Mouse (Mus musculus): Measurements from ENCODE around the gene Erbin. TPM values are rescaled to one million over a fixed set of nuclear protein-coding genes. Genes with fewer than 3 reads are reported as not detected.

Gene Erbin
- polyA plus RNA-seq, 1 experiment from 2014 or later: 7.7 TPM

GRCm38 (mm10) chr13:103817935-103818334 is 102.4 kb downstream of the Erbin start:
- TF ChIP-seq CTCF (IDR thresholded peaks at IDR 0.05; ENCODE audit: low read depth) (no peak), EP300 (IDR thresholded peaks at IDR 0.05; ENCODE audit: low read depth) (no peak)
- Histone ChIP-seq H3K9me3 (ENCODE audit: low read length) (no peaks in the 10 kb centered on the region), H3K9ac (replicated peaks) (no peak overlapping the region), H3K4me3 (ENCODE audit: low read depth, low read length) (no peak overlapping the region), H3K4me1 (ENCODE audit: insufficient read depth) (no peaks in the 10 kb centered on the region), H3K4me2 (ENCODE audit: low read depth, low read length) (no peak overlapping the region), H3K36me3 (replicated peaks; ENCODE audit: insufficient read depth, low read length) (peaks cover 19% of the 10 kb centered on the region), H3K27me3 (ENCODE audit: insufficient read depth, low read length) (no peaks in the 10 kb centered on the region), H3K27ac (ENCODE audit: low read depth) (no peak overlapping the region)
- ATAC-seq (no peak), DNase-seq (no peak)
- whole genome bisulfite sequencing (ENCODE audit: insufficient replicate concordance): 90% methylated on average over 3 of the region's 3 CpGs

- WGBS (ENCODE audit: insufficient replicate concordance): 50% methylated on average over 5 of the region's 5 CpGs
- H3K36me3 ChIP-seq (replicated peaks; ENCODE audit: insufficient read depth, low read length): peaks cover under 1% of the 10 kb centered on the region; the same call in 1 of the 2 replicates
- H3K4me2 ChIP-seq (ENCODE audit: low read depth, low read length): no peak overlapping the region
- DNase-seq (no peak), ATAC-seq (no peak)
- TF ChIP-seq CTCF (IDR thresholded peaks at IDR 0.05; ENCODE audit: low read depth): no peak
- no peaks in the 10 kb centered on the region for H3K27me3 ChIP-seq (ENCODE audit: insufficient read depth, low read length)
- no peak overlapping the region for H3K9ac ChIP-seq (replicated peaks)
- no peak overlapping the region for H3K27ac ChIP-seq (ENCODE audit: low read depth)
- H3K9me3 ChIP-seq (ENCODE audit: low read length): no peaks in the 10 kb centered on the region
- no peaks in the 10 kb centered on the region for H3K4me1 ChIP-seq (ENCODE audit: insufficient read depth)
- no peak overlapping the region for H3K4me3 ChIP-seq (ENCODE audit: low read depth, low read length)
Measured at GRCm38 (mm10) chr13:103807464-103807863, 112.8 kb downstream of the Erbin start.

GRCm38 (mm10) chr13:103806210-103806851 is 114.0 kb downstream of the Erbin start:
- no peak for DNase-seq
- H3K9me3 ChIP-seq (ENCODE audit: low read length): no peaks in the 10 kb centered on the region
- no peak overlapping the region for H3K27ac ChIP-seq (ENCODE audit: low read depth)
- 73% methylated on average over 6 of the region's 6 CpGs for WGBS (ENCODE audit: insufficient replicate concordance)
- H3K9ac ChIP-seq (replicated peaks): no peak overlapping the region
- no peaks in the 10 kb centered on the region for H3K4me1 ChIP-seq (ENCODE audit: insufficient read depth)
- no peak for ATAC-seq
- no peaks in the 10 kb centered on the region for H3K27me3 ChIP-seq (ENCODE audit: insufficient read depth, low read length)
- TF ChIP-seq EP300 (IDR thresholded peaks at IDR 0.05; ENCODE audit: low read depth): no peak
- TF ChIP-seq CTCF (IDR thresholded peaks at IDR 0.05; ENCODE audit: low read depth): no peak
- no peaks in the 10 kb centered on the region for H3K36me3 ChIP-seq (replicated peaks; ENCODE audit: insufficient read depth, low read length)
- H3K4me2 ChIP-seq (ENCODE audit: low read depth, low read length): no peak overlapping the region
- no peak overlapping the region for H3K4me3 ChIP-seq (ENCODE audit: low read depth, low read length)

- H3K9ac ChIP-seq (replicated peaks): no peak overlapping the region
- no peak overlapping the region for H3K4me2 ChIP-seq (ENCODE audit: low read depth, low read length)
- DNase-seq: no peak
- H3K27me3 ChIP-seq (ENCODE audit: insufficient read depth, low read length): no peaks in the 10 kb centered on the region
- H3K9me3 ChIP-seq (ENCODE audit: low read length): no peaks in the 10 kb centered on the region
- no peak for TF ChIP-seq CTCF (IDR thresholded peaks at IDR 0.05; ENCODE audit: low read depth)
- no peak for TF ChIP-seq EP300 (IDR thresholded peaks at IDR 0.05; ENCODE audit: low read depth)
- no peak overlapping the region for H3K27ac ChIP-seq (ENCODE audit: low read depth)
- H3K4me3 ChIP-seq (ENCODE audit: low read depth, low read length): no peak overlapping the region
- no peaks in the 10 kb centered on the region for H3K4me1 ChIP-seq (ENCODE audit: insufficient read depth)
- WGBS (ENCODE audit: insufficient replicate concordance): 69% methylated on average over 5 of the region's 5 CpGs
- ATAC-seq: no peak
- H3K36me3 ChIP-seq (replicated peaks; ENCODE audit: insufficient read depth, low read length): no peaks in the 10 kb centered on the region
Measured at GRCm38 (mm10) chr13:103803721-103804120, 116.6 kb downstream of the Erbin start.

- no peak for TF ChIP-seq EP300 (IDR thresholded peaks at IDR 0.05; ENCODE audit: low read depth)
- 0 out of 2 replicates have a peak, but pooled peaks have one; percentile 7 for TF ChIP-seq CTCF (IDR thresholded peaks at IDR 0.05; ENCODE audit: low read depth)
- no peaks in the 10 kb centered on the region for H3K27me3 ChIP-seq (ENCODE audit: insufficient read depth, low read length)
- no peak for DNase-seq
- no peak overlapping the region for H3K27ac ChIP-seq (ENCODE audit: low read depth)
- no peak overlapping the region for H3K4me3 ChIP-seq (ENCODE audit: low read depth, low read length)
- H3K4me1 ChIP-seq (ENCODE audit: insufficient read depth): no peaks in the 10 kb centered on the region
- H3K4me2 ChIP-seq (ENCODE audit: low read depth, low read length): no peak overlapping the region
- H3K36me3 ChIP-seq (replicated peaks; ENCODE audit: insufficient read depth, low read length): no peaks in the 10 kb centered on the region
- H3K9me3 ChIP-seq (ENCODE audit: low read length): no peaks in the 10 kb centered on the region
- ATAC-seq: no peak
- no peak overlapping the region for H3K9ac ChIP-seq (replicated peaks)
- WGBS (ENCODE audit: insufficient replicate concordance): 80% methylated on average over 1 of the region's 1 CpGs
Measured at GRCm38 (mm10) chr13:103801021-103801420, 119.3 kb downstream of the Erbin start.

- Histone ChIP-seq H3K27me3 (ENCODE audit: insufficient read depth, low read length) (no peaks in the 10 kb centered on the region), H3K36me3 (replicated peaks; ENCODE audit: insufficient read depth, low read length) (no peaks in the 10 kb centered on the region), H3K9me3 (ENCODE audit: low read length) (no peaks in the 10 kb centered on the region), H3K27ac (ENCODE audit: low read depth) (no peak overlapping the region), H3K4me1 (ENCODE audit: insufficient read depth) (no peaks in the 10 kb centered on the region), H3K4me3 (ENCODE audit: low read depth, low read length) (no peak overlapping the region), H3K9ac (replicated peaks) (no peak overlapping the region), H3K4me2 (ENCODE audit: low read depth, low read length) (no peak overlapping the region)
- DNase-seq (no peak), ATAC-seq (no peak)
- WGBS (ENCODE audit: insufficient replicate concordance): 81% methylated on average over 9 of the region's 9 CpGs
- TF ChIP-seq CTCF (IDR thresholded peaks at IDR 0.05; ENCODE audit: low read depth): no peak
- no peak for TF ChIP-seq EP300 (IDR thresholded peaks at IDR 0.05; ENCODE audit: low read depth)
Measured at GRCm38 (mm10) chr13:103794688-103795543, 125.4 kb downstream of the Erbin start.

All from liver, postnatal 0 days (tissue).